Mouse (Mus musculus): ENCODE results near the gene Acadsb.

The Acadsb gene

DNA sequence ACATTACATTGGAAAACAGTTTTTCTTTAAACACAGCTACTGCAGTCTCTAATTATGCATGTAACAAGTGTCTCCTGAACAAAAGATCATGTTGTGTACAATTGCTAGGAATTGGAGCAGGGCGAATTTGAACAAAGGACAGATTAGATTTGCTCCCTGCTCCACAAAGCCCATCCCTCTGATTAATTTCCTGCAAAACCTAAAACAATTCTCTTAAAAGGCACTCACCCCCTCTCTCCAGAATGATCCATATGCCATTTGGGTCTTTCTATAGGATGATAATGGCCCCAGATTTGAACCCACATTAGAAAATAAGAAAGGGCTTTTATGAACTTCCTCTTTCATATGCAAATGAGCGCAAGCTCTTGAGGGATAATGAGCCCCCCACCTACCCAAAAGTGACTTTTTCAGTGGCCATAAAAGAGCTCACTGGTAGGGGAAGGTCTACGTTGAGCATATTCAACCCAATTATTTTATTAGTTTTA is 54.8 kb downstream of the Acadsb start:
- no peak for DNase-seq (ENCODE audit: low read depth, low spot score)

DNA sequence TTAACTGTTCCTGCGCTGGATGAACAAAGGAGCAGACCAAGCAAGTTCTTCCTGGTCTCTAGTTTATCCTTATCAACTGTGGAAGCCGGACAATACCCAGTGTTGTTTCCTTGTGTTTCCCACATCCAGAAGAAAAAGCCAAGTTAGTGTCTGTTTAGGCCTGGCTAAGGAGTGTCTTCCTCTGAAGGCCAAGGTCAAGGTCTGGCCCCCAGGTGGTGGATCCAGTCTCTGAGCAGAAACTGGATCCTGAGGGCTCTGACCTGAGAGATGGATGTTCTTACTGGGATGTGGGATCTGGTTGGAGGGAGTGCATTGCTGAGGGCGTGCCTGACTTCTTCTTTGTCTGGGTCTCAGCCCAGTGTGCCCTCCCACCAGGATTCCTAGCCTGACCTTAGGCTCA is 55.3 kb downstream of the Acadsb start:
- no peak for DNase-seq (ENCODE audit: low read depth, low spot score)

DNA sequence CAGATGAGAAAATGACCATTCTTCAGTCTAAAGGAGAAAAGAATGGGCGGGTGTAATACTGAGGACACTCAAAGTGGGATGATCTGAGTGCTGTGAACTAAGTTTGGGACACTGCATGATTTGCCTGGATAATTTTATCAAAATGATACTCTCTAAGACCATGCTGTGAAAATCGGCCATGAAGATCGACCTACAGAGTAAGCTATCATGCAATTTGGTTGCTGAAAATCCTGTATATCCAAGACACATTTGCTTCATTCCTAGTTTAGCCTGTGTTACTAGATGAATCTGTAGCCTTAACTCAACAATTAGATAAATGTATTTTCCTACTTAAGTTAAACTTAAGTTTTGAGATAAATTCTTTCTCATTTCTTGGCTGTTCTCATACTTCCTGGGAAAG is 56.9 kb downstream of the Acadsb start:
- DNase-seq (ENCODE audit: low read depth, low spot score), result no peak

DNA sequence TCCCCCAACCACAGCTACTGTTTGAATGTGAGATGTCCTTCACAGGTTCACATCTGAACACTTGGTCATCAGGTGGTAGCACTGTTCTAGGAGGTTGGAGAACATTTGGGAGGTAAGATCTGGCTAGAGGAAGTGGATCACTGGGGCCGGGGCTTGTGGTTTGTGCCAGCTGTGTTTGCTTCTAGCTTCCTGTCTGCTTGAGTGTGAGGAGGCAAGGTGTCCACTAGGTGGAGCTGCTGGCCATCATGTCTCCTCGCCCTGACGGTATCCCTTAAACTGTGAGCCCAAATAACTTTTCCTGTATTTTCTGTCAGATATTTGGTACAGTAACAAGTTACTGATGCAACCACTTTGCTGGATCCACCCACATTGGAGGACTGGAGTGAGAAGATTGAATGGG is 59.1 kb downstream of the Acadsb start:
- DNase-seq (ENCODE audit: low read depth, low spot score), result no peak

DNA sequence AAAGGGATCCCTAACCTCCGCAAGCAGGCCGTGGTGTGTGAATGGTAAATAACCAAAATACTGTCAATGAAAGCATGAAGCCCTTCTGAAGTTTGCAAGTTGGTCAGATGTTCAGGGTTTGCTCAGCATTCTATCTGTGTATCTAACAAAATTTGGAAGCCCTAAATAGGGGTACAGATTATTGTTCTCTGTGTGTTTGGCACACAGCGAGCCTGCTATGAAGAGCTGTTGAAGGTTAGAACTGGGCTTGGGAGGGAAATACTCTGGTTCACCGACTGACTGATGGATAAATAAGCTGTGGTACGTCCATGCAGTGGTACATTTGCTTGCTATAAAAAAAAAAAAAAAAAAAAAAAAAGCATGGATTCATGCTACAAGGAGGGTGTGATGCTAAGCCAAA is 61.1 kb downstream of the Acadsb start:
- DNase-seq (ENCODE audit: low read depth, low spot score), result no peak

DNA sequence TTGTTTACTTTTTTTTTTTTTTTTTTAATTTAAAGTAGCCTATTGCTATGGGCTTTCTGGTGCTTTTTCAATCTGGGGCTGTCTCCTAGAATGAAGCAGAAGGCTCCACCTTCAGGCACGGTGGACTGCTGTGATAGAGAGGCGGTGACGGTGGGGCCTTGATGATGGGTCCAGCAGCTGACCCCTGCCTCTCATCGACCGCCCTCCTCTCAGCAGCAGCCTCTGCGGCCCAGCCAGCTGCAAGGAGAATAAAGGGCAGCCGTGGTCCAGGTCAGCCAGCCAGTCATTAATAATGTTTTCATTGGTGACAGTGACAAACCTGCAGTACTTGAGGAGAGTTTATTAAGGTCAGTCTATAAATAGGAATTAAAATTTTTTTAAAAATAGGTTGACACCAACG is 66.7 kb downstream of the Acadsb start:
- no peak for DNase-seq (ENCODE audit: low read depth, low spot score)

DNA sequence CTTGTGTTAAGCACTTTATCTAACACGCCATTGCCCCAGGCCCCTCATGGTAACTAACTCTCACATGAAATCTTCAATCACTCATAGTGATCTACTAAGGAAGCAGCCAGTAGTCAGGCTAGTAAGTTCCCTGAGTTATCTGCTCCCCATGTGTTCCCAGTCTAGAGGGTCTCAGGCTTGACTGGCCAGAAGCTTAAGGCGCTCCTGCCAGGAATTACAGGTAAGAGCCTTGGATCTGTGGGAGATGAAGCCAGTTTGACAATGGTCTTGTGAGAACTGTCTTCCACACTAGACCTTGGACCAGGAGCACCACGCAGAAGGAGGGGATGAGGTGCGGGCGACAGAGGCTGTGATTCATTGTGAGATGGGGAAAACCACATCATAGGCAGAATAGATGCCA is 68.0 kb downstream of the Acadsb start:
- no peak for DNase-seq (ENCODE audit: low read depth, low spot score)
